Mouse (Mus musculus) left cerebral cortex, postnatal 10 days (tissue): Measurements from ENCODE around the gene Fxyd2. TPM values are rescaled to one million over a fixed set of nuclear protein-coding genes. Genes with fewer than 3 reads are reported as not detected.

Source experiments
- DNase-seq, 2 experiments: peaks; one replicate each; pipeline ENCODE4 v3.0.0; 2021 to 2022; ENCODE audit warnings: low spot score in 2 of 2, mixed read lengths in 1 of 2; ENCODE audit errors: extremely low spot score in 1 of 2
- intact Hi-C: fragments of 180-260 bp; cut with DNase I; formaldehyde crosslinking; loops from one replicate; pipeline ENCODE4 v1.15.1; 2025
- total RNA-seq, 2 experiments: library from RNA; stranded (reverse); gene quantifications; 2 replicates each; pipeline ENCODE4 v1.2.3; 2021

Fxyd2 gene
- total RNA-seq, 2 experiments from 2014 or later = 7.2 to 8.1 TPM

- no peak for DNase-seq
- intact Hi-C loops = no loop called here
These were observed 51.9 kb downstream of the Fxyd2 start for GRCm38 (mm10) chr9:45451346-45451745.

- DNase-seq = no peak
- intact Hi-C loops = no loop called here
These were observed 54.6 kb downstream of the Fxyd2 start for GRCm38 (mm10) chr9:45454032-45454431.

- intact Hi-C loops = no loop called here
- DNase-seq = no peak
These were observed 55.6 kb downstream of the Fxyd2 start for GRCm38 (mm10) chr9:45454889-45455610.

- no peak for DNase-seq
- intact Hi-C loops = no loop called here
These were observed 57.7 kb downstream of the Fxyd2 start for GRCm38 (mm10) chr9:45457200-45457599.

GRCm38 (mm10) chr9:45458363-45458762, 58.9 kb downstream of the Fxyd2 start:
- DNase-seq = no peak
- intact Hi-C loops = no loop called here

Other genes with a start within 250 kb of the Fxyd2 start
- gene BC049352, start 217.7 kb upstream of the Fxyd2 start, total RNA-seq = under 1 TPM in 1 of 2 experiments, not detected in 1; 0.32 TPM
- not detected for gene Tmprss4, start 195.6 kb upstream of the Fxyd2 start, total RNA-seq
- gene Il10ra, start 130.5 kb upstream of the Fxyd2 start, total RNA-seq = 1 to 10 TPM; 2.2 to 2.4 TPM
- gene Tmprss13, start 80.6 kb upstream of the Fxyd2 start, total RNA-seq = not detected
- 100 to 1,000 TPM; 284 to 286 TPM for gene Fxyd6, start 29.5 kb upstream of the Fxyd2 start, total RNA-seq
- 10 to 100 TPM; 35.7 to 38.0 TPM for gene Dscaml1, start 27.0 kb downstream of the Fxyd2 start, total RNA-seq